Mouse (Mus musculus) midbrain, postnatal 0 days (tissue): Measurements from ENCODE around the gene Arhgef40. TPM values are rescaled to one million over a fixed set of nuclear protein-coding genes. Genes with fewer than 3 reads are reported as not detected.

Experiments used
- ATAC-seq: fragments of 200-750 bp; cut with Nextera tagmentation; 2 replicates; pipeline ENCODE4 v1.8.0; 2017; ENCODE audit warnings: moderate number of reproducible peaks, mild to moderate bottlenecking, moderate TSS enrichment, moderate library complexity; ENCODE audit not compliant: low FRiP score
- DNase-seq: peaks from one replicate; pipeline ENCODE4 v3.0.0-alpha.2; 2015; ENCODE audit warnings: low spot score
- H3K27ac ChIP-seq: fragments of 300-500 bp; sonication (generic); 2 replicates; pipeline ENCODE4 v1.5.1; 2014; ENCODE audit warnings: low read depth, mild to moderate bottlenecking, low read length, mixed read lengths
- H3K27me3 ChIP-seq: fragments of 300-500 bp; sonication (generic); 2 replicates; pipeline ENCODE4 v1.6.1; 2014; ENCODE audit warnings: low read length, control low read depth, mixed read lengths; ENCODE audit not compliant: insufficient read depth
- H3K36me3 ChIP-seq: fragments of 300-500 bp; sonication (generic); 2 replicates; pipeline ENCODE4 v1.6.1; 2014; ENCODE audit warnings: low read length, control low read depth, mixed read lengths; ENCODE audit not compliant: insufficient read depth
- H3K4me1 ChIP-seq: fragments of 300-500 bp; sonication (generic); 2 replicates; pipeline ENCODE4 v1.6.1; 2014; ENCODE audit warnings: mild to moderate bottlenecking, control low read depth, antibody characterized with exemption, low read length, mixed read lengths; ENCODE audit not compliant: insufficient read depth
- H3K4me2 ChIP-seq: fragments of 300-500 bp; sonication (generic); 2 replicates; pipeline ENCODE4 v1.6.1; 2014; ENCODE audit warnings: low read depth, mild to moderate bottlenecking, low read length, mixed read lengths; ENCODE audit not compliant: poor library complexity, severe bottlenecking
- H3K4me3 ChIP-seq: fragments of 300-500 bp; sonication (generic); 2 replicates; pipeline ENCODE4 v1.5.1; 2014; ENCODE audit warnings: low read depth, mild to moderate bottlenecking, low read length, moderate library complexity
- H3K9ac ChIP-seq: fragments of 300-500 bp; sonication (generic); replicated peaks from 2 replicates; pipeline ENCODE4 v1.6.1; 2014; ENCODE audit warnings: mild to moderate bottlenecking, low read length, moderate library complexity, mixed read lengths; ENCODE audit not compliant: poor library complexity, severe bottlenecking
- H3K9me3 ChIP-seq: fragments of 300-500 bp; sonication (generic); 2 replicates; pipeline ENCODE4 v1.6.1; 2016; ENCODE audit warnings: low read length, control low read depth
- CTCF ChIP-seq: IDR thresholded peaks from 2 replicates; pipeline ENCODE4 v1.5.1; 2016; ENCODE audit warnings: antibody characterized with exemption, mild to moderate bottlenecking
- WGBS: fragments of 180-500 bp; shearing (Covaris S2); extraction: QIAGEN DNeasy Blood & Tissue Kit; methylation state at CpG from one replicate; pipeline ENCODE4 v1.1.7; 2014; 5-methylcytosine and 5-hydroxymethylcytosine counted together
- polyA plus RNA-seq: library from polyadenylated mRNA; unstranded; fragments of >200 nt; fragmentation: Nextera tagmentation; extraction: Ambion mirVana; gene quantifications from 2 replicates; pipeline ENCODE4 v1.2.1, GENCODE M21; 2015
- total RNA-seq: library from RNA; depleted of rRNA; stranded (reverse); fragments of >200 nt; gene quantifications from 2 replicates; pipeline ENCODE4 v1.2.3, GENCODE M21; 2014

Arhgef40 gene
- total and polyA plus RNA-seq, 2 experiments from 2014 or later, result 66.1 to 93.8 TPM

GRCm38 (mm10) chr14:51996231-51996841 is 11.8 kb downstream of the Arhgef40 start:
- Histone ChIP-seq H3K9me3 (no peaks in the 10 kb centered on the region), H3K4me3 (no peak overlapping the region), H3K4me1 (no peaks in the 10 kb centered on the region), H3K9ac (no peak overlapping the region), H3K36me3 (peaks cover 52% of the 10 kb centered on the region), H3K4me2 (no peak overlapping the region), H3K27ac (no peak overlapping the region), H3K27me3 (no peaks in the 10 kb centered on the region)
- TF ChIP-seq CTCF, result peak; percentile 61
- no peak for DNase-seq
- ATAC-seq, result no peak
- WGBS, result 83% methylated on average over 13 of the region's 13 CpGs

DNA sequence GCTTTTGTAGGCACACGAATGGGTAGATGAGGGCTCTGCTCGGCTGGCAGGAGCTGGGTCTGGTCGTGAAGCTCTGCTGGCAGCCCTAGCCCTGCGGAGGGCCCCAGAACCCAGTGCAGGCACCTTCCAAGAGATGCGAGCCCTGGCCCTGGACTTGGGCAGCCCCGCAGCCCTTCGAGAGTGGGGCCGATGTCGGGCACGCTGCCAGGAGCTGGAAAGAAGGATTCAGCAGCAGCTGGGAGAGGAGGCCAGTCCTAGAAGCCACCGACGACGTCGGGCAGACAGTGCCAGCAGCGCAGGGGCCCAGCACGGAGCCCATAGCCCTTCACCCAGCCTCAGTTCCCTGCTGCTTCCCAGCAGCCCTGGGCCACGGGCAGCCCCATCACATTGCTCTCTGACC is 12.3 kb downstream of the Arhgef40 start:
- Histone ChIP-seq H3K4me3 (no peak overlapping the region), H3K27ac (no peak overlapping the region), H3K9me3 (no peaks in the 10 kb centered on the region), H3K36me3 (peaks cover 49% of the 10 kb centered on the region), H3K4me2 (no peak overlapping the region), H3K9ac (no peak overlapping the region), H3K27me3 (no peaks in the 10 kb centered on the region), H3K4me1 (no peaks in the 10 kb centered on the region)
- WGBS, result 52% methylated on average over 17 of the region's 17 CpGs
- DNase-seq (peak; percentile 63), ATAC-seq (no peak)
- TF ChIP-seq CTCF, result no peak

DNA sequence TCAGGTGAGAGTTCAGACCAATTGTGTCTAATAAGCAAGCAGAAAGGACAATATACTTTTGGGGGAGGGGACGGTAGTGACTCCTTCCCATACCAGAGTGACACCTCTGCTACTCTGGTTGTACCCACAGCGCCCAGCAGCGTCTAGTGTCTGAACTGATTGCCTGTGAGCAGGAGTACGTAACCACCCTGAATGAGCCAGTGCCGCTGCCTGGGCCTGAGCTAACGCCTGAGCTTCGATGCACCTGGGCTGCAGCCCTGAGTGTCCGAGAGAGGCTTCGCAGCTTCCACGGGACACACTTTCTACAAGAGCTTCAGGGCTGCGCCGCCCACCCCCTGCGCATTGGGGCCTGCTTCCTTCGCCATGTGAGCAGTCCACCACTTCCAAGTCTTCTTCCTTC is 13.0 kb downstream of the Arhgef40 start:
- Histone ChIP-seq H3K9ac (no peak overlapping the region), H3K9me3 (no peaks in the 10 kb centered on the region), H3K4me1 (no peaks in the 10 kb centered on the region), H3K36me3 (peaks cover 50% of the 10 kb centered on the region), H3K27me3 (no peaks in the 10 kb centered on the region), H3K4me2 (no peak overlapping the region), H3K4me3 (no peak overlapping the region), H3K27ac (no peak overlapping the region)
- no peak for ATAC-seq
- no peak for DNase-seq
- no peak for TF ChIP-seq CTCF
- WGBS, result 89% methylated on average over 12 of the region's 14 CpGs

DNA sequence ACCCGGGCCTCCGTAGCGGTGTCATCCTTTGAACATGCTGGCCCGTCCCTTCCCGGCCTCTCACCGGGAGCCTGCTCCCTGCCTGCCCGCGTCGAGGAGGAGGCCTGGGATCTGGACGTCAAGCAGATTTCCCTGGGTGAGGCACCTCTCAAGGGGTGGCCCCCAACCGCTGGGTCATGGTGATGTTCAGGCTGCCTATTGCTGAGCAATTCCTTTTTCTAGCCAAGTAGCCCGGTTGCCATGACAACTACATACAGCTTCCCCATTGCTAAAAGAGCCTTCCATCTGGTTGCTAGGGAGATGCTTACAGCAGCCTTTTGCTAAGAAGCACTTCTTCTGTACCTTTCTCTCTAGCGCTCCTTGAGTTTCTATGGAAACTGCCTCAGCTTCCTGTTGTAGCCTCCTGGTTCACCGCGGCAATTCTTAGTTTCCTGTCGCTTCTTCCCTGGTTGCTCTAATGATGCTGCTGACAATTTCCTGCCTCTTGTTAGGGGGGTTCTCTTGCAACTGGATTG is 19.5 kb downstream of the Arhgef40 start:
- peak; percentile 29; the same call in 1 of the 2 replicates for TF ChIP-seq CTCF
- H3K36me3 ChIP-seq, result peaks cover 55% of the 10 kb centered on the region
- ATAC-seq (peak; percentile 85), DNase-seq (peak; percentile 97)
- H3K9ac ChIP-seq, result peak overlapping the region; percentile 57
- peak overlapping the region; percentile 94 for H3K27ac ChIP-seq
- 2% methylated on average over 16 of the region's 16 CpGs for WGBS
- no peaks in the 10 kb centered on the region for H3K9me3 ChIP-seq
- H3K4me1 ChIP-seq, result peaks cover 21% of the 10 kb centered on the region
- H3K4me2 ChIP-seq, result peak overlapping the region; percentile 52
- H3K4me3 ChIP-seq, result peak overlapping the region; percentile 22
- no peaks in the 10 kb centered on the region for H3K27me3 ChIP-seq

DNA sequence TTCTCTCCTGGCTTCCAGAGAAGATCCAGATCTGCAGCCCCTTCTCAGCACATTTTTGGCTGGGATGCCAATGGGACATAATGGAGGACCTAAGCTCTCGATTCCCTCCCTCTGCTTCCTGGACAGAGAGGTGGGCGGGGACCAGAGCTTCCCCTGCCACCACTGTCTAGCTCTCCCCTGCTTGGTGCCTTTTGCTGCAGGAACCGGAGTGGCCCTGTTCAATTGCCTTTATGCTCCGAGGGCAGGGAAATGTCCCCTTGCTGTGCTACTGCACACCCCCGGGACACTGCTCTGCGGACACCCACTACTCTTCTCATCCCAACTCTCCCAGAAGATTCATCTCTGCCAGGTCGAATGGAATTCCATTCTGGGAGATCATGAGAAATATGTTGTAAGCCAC is 20.6 kb downstream of the Arhgef40 start:
- peaks cover 26% of the 10 kb centered on the region for H3K4me1 ChIP-seq
- H3K4me2 ChIP-seq, result no peak overlapping the region

GRCm38 (mm10) chr14:52005616-52006015 is 21.1 kb downstream of the Arhgef40 start:
- ATAC-seq (no peak), DNase-seq (no peak)
- peaks cover 29% of the 10 kb centered on the region for H3K4me1 ChIP-seq
- no peaks in the 10 kb centered on the region for H3K9me3 ChIP-seq
- no peaks in the 10 kb centered on the region for H3K27me3 ChIP-seq
- no peak for TF ChIP-seq CTCF
- 69% methylated on average over 6 of the region's 6 CpGs for WGBS
- H3K4me3 ChIP-seq, result no peak overlapping the region
- H3K4me2 ChIP-seq, result no peak overlapping the region
- H3K9ac ChIP-seq, result 0 out of 2 replicates have a peak overlapping the region, but pooled peaks have one; percentile 44
- H3K27ac ChIP-seq, result peak overlapping the region; percentile 91
- peaks cover 51% of the 10 kb centered on the region for H3K36me3 ChIP-seq

More for the DNA sequence above, 20.6 kb downstream of the Arhgef40 start:
- no peak overlapping the region for H3K4me3 ChIP-seq
- ATAC-seq (no peak), DNase-seq (no peak)
- TF ChIP-seq CTCF, result no peak
- H3K36me3 ChIP-seq, result peaks cover 53% of the 10 kb centered on the region
- H3K27me3 ChIP-seq, result no peaks in the 10 kb centered on the region
- peak overlapping the region; percentile 91 for H3K27ac ChIP-seq
- no peaks in the 10 kb centered on the region for H3K9me3 ChIP-seq
- 51% methylated on average over 7 of the region's 7 CpGs for WGBS
- peak overlapping the region; percentile 44; the same call in 1 of the 2 replicates for H3K9ac ChIP-seq
